Mouse (Mus musculus) forebrain, embryonic 16.5 days (tissue): Measurements from ENCODE around the gene Kcng1. TPM values are rescaled to one million over a fixed set of nuclear protein-coding genes. Genes with fewer than 3 reads are reported as not detected.

Experiments
- ATAC-seq: fragments of 200-750 bp; cut with Nextera tagmentation; 2 replicates; pipeline ENCODE4 v1.8.0; 2017; ENCODE audit warnings: mild to moderate bottlenecking, moderate library complexity
- H3K27ac ChIP-seq: fragments of 300-500 bp; sonication (generic); 2 replicates; pipeline ENCODE4 v1.5.1; 2014; ENCODE audit warnings: low read length, control low read depth
- H3K27me3 ChIP-seq: fragments of 300-500 bp; sonication (generic); replicated peaks from 2 replicates; pipeline ENCODE4 v1.6.1; 2014; ENCODE audit warnings: low read length; ENCODE audit not compliant: control insufficient read depth, insufficient read depth
- H3K36me3 ChIP-seq: fragments of 300-500 bp; sonication (generic); 2 replicates; pipeline ENCODE4 v1.6.1; 2014; ENCODE audit not compliant: control insufficient read depth, insufficient read depth
- H3K4me1 ChIP-seq: fragments of 300-500 bp; sonication (generic); replicated peaks from 2 replicates; pipeline ENCODE4 v1.6.1; 2014; ENCODE audit warnings: low read length; ENCODE audit not compliant: control insufficient read depth, insufficient read depth
- H3K4me2 ChIP-seq: fragments of 300-500 bp; sonication (generic); 2 replicates; pipeline ENCODE4 v1.6.1; 2014; ENCODE audit warnings: mild to moderate bottlenecking, low read length, control low read depth
- H3K4me3 ChIP-seq: fragments of 300-500 bp; sonication (generic); replicated peaks from 2 replicates; pipeline ENCODE4 v1.5.1; 2014; ENCODE audit warnings: mild to moderate bottlenecking, low read length, control low read depth
- H3K9ac ChIP-seq: fragments of 300-500 bp; sonication (generic); replicated peaks from 2 replicates; pipeline ENCODE4 v1.6.1; 2014; ENCODE audit warnings: low read depth, low read length, control low read depth
- H3K9me3 ChIP-seq: fragments of 300-500 bp; sonication (generic); 2 replicates; pipeline ENCODE4 v1.6.1; 2016; ENCODE audit warnings: low read length; ENCODE audit not compliant: control insufficient read depth
- WGBS: fragments of 180-500 bp; shearing (Covaris S2); extraction: QIAGEN DNeasy Blood & Tissue Kit; methylation state at CpG from one replicate; pipeline ENCODE4 v1.1.7; 2014; 5-methylcytosine and 5-hydroxymethylcytosine counted together
- polyA plus RNA-seq: library from polyadenylated mRNA; unstranded; fragments of >200 nt; fragmentation: Nextera tagmentation; extraction: Ambion mirVana; gene quantifications from 2 replicates; pipeline ENCODE4 v1.2.1, GENCODE M21; 2015

The Kcng1 gene
- polyA plus RNA-seq, 1 experiment from 2014 or later = 15.3 TPM

GRCm38 (mm10) chr2:168252639-168253292 is 28.8 kb downstream of the Kcng1 start:
- peak overlapping the region; percentile 61; the same call in 1 of the 2 replicates for H3K27ac ChIP-seq
- H3K36me3 ChIP-seq = no peaks in the 10 kb centered on the region
- no peak overlapping the region for H3K4me3 ChIP-seq

DNA sequence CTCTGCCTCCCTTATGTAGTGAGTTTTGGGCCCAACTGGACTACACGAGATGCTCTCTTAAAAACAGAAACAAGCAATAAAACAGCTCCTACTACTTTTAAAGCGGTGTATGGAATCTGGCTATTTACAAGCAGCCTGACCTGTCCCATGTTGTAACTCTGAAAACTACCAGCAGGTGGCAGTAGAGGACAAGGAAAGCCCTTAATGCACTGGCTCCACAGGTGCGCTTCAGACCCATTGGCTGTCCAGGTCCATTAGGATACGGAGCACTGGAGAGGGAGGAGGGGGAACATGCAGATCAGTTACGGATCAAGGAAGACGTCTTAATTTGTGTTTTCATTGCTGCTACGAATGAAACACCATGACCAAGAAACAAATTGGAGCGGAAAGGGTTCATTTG is 31.3 kb downstream of the Kcng1 start:
- no peaks in the 10 kb centered on the region for H3K27me3 ChIP-seq
- H3K27ac ChIP-seq = no peak overlapping the region
- no peak overlapping the region for H3K4me3 ChIP-seq
- no peaks in the 10 kb centered on the region for H3K9me3 ChIP-seq
- H3K4me2 ChIP-seq = no peak overlapping the region
- H3K36me3 ChIP-seq = no peaks in the 10 kb centered on the region
- H3K9ac ChIP-seq = no peak overlapping the region
- ATAC-seq = no peak
- 13% methylated on average over 8 of the region's 8 CpGs for WGBS
- H3K4me1 ChIP-seq = peaks cover 31% of the 10 kb centered on the region

More at GRCm38 (mm10) chr2:168252639-168253292, 28.8 kb downstream of the Kcng1 start:
- H3K9ac ChIP-seq = no peak overlapping the region
- ATAC-seq = no peak
- peaks cover 29% of the 10 kb centered on the region for H3K4me1 ChIP-seq
- H3K27me3 ChIP-seq = no peaks in the 10 kb centered on the region
- no peak overlapping the region for H3K4me2 ChIP-seq
- H3K9me3 ChIP-seq = no peaks in the 10 kb centered on the region
- WGBS = 10% methylated on average over 16 of the region's 16 CpGs

DNA sequence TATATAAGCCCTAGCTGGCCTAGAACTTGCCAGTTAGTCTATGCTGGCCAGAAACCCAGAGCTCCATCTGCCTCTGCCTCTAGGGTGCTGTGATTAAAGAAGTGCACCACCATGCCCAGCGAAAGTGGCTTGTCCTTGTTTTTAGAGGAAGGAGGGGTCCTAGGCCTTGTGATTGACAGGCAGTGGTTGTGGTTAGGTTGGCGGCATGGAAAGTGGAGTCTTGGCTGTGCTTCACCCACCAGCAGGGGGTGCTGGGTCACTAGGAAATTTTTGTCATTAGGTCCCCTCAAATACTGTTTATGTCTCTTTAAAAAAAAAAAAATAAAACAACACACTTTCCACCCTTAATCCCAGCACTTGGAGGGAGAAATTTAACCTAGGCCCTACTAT is 32.7 kb downstream of the Kcng1 start:
- 7% methylated on average over 2 of the region's 2 CpGs for WGBS
- Histone ChIP-seq H3K9me3 (no peaks in the 10 kb centered on the region), H3K27ac (peak overlapping the region; percentile 88), H3K4me3 (no peak overlapping the region), H3K9ac (no peak overlapping the region), H3K36me3 (no peaks in the 10 kb centered on the region), H3K27me3 (no peaks in the 10 kb centered on the region), H3K4me2 (no peak overlapping the region), H3K4me1 (peaks cover 22% of the 10 kb centered on the region)
- ATAC-seq = peak; percentile 48

DNA sequence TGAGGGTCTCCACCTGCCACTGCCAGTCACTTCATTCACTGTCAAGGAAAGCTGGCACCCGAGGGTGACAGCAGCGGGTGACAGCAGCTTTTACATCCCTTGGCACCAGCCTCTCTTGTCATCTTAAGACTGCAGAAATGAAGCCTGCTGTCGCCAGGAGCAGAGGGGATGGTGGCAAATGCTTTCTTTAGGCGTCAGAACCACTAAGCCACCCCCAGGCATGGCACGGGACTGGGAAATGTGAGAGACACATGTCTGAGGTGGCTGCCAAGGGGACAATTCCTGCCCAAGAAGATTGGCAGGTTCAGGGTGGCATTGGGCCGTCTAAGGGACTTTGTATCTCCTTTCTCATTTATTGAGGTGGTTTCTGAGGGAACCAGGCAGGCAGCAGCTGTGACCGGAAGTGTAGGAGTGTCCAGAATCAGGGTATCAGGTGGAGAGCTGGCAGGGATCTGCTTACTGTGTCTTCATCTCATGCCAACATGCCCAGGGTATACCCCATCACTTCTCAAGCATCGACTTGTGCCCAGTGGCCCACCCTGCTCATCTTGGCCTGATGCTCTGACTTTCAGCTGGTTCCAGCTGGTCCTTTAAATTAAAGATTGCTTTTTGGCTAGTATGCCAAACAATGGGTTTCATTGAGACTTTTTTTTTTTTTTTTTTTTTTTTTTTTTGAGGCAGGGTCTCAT is 33.2 kb downstream of the Kcng1 start:
- WGBS = 27% methylated on average over 8 of the region's 8 CpGs
- H3K27ac ChIP-seq = peak overlapping the region; percentile 88
- peak; percentile 82 for ATAC-seq

DNA sequence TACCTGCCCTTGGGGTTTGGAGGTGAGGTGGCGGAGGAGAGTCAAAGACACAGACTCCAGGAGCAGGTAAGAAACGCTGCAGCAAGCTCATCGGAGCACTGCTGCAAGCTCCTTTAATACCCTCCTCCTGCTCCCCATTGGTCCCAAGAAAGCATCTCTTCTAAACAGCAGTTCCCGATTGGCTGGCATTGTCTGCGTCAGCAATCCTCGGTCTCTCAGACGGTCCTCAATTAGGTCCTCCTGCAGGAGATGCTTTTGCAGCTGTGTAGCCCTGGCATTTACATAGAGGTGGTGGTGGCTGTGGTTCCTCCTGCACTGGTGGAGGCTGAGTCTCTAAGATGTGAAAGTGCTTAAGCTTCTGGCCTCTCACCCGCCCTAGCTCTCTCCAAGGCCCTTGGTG is 36.0 kb downstream of the Kcng1 start:
- no peak overlapping the region for H3K27ac ChIP-seq
- H3K36me3 ChIP-seq = no peaks in the 10 kb centered on the region
- no peaks in the 10 kb centered on the region for H3K9me3 ChIP-seq
- ATAC-seq = no peak
- H3K4me1 ChIP-seq = peaks cover 11% of the 10 kb centered on the region; the same call in 1 of the 2 replicates
- 33% methylated on average over 8 of the region's 8 CpGs for WGBS
- H3K4me2 ChIP-seq = no peak overlapping the region
- no peak overlapping the region for H3K4me3 ChIP-seq
- H3K9ac ChIP-seq = no peak overlapping the region
- no peaks in the 10 kb centered on the region for H3K27me3 ChIP-seq

More for the DNA sequence above, 33.2 kb downstream of the Kcng1 start:
- H3K27me3 ChIP-seq = no peaks in the 10 kb centered on the region
- H3K36me3 ChIP-seq = no peaks in the 10 kb centered on the region
- peaks cover 19% of the 10 kb centered on the region for H3K4me1 ChIP-seq
- H3K9ac ChIP-seq = no peak overlapping the region
- no peak overlapping the region for H3K4me2 ChIP-seq
- no peaks in the 10 kb centered on the region for H3K9me3 ChIP-seq
- H3K4me3 ChIP-seq = no peak overlapping the region

DNA sequence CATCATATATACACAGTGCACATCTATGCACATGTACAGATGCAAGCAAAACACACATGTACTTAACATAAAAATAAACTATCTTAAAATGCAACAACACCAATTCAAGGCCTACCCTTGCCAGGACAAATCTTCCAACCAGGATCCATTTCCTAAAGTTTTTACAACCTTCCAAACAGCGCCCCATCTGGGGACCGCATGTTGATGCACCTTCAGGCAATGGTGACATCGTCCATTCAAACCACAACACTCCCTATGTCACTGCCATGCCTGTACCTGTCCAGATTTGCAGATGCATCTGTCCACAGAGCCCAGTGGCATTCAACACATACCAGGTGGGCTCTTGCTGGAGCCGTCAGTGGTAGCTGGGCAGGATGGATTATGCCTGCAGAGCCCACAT is 38.3 kb downstream of the Kcng1 start:
- H3K9me3 ChIP-seq = no peaks in the 10 kb centered on the region
- no peak overlapping the region for H3K4me2 ChIP-seq
- ATAC-seq = no peak
- no peak overlapping the region for H3K27ac ChIP-seq
- peaks cover 8% of the 10 kb centered on the region; the same call in 1 of the 2 replicates for H3K4me1 ChIP-seq
- 79% methylated on average over 4 of the region's 4 CpGs for WGBS
- no peaks in the 10 kb centered on the region for H3K36me3 ChIP-seq
- H3K4me3 ChIP-seq = no peak overlapping the region
- H3K9ac ChIP-seq = no peak overlapping the region
- H3K27me3 ChIP-seq = no peaks in the 10 kb centered on the region

GRCm38 (mm10) chr2:168242841-168243240 is 38.7 kb downstream of the Kcng1 start:
- Histone ChIP-seq H3K4me2 (no peak overlapping the region), H3K27me3 (no peaks in the 10 kb centered on the region), H3K9me3 (no peaks in the 10 kb centered on the region), H3K36me3 (no peaks in the 10 kb centered on the region), H3K4me1 (peaks cover 3% of the 10 kb centered on the region; the same call in 1 of the 2 replicates), H3K27ac (no peak overlapping the region), H3K9ac (no peak overlapping the region), H3K4me3 (no peak overlapping the region)
- no peak for ATAC-seq

- H3K4me2 ChIP-seq = no peak overlapping the region
- H3K27me3 ChIP-seq = no peaks in the 10 kb centered on the region
- no peak overlapping the region for H3K9ac ChIP-seq
- no peaks in the 10 kb centered on the region for H3K9me3 ChIP-seq
- no peaks in the 10 kb centered on the region for H3K4me1 ChIP-seq
- H3K4me3 ChIP-seq = no peak overlapping the region
- ATAC-seq = no peak
- H3K36me3 ChIP-seq = 0 out of 2 replicates have a peak, but pooled peaks cover 2% of the 10 kb centered on the region
- no peak overlapping the region for H3K27ac ChIP-seq
- WGBS = 84% methylated on average over 4 of the region's 4 CpGs
These were observed 43.2 kb downstream of the Kcng1 start for GRCm38 (mm10) chr2:168238335-168238734.

GRCm38 (mm10) chr2:168233286-168233685 is 48.2 kb downstream of the Kcng1 start:
- 94% methylated on average over 5 of the region's 5 CpGs for WGBS
- Histone ChIP-seq H3K36me3 (0 out of 2 replicates have a peak, but pooled peaks cover 2% of the 10 kb centered on the region), H3K9ac (no peak overlapping the region), H3K4me3 (no peak overlapping the region), H3K27me3 (no peaks in the 10 kb centered on the region), H3K4me1 (peaks cover 26% of the 10 kb centered on the region), H3K27ac (no peak overlapping the region), H3K4me2 (no peak overlapping the region), H3K9me3 (no peaks in the 10 kb centered on the region)
- no peak for ATAC-seq
